Mouse (Mus musculus): ENCODE data around the gene Rpl18.

Gene Rpl18

DNA sequence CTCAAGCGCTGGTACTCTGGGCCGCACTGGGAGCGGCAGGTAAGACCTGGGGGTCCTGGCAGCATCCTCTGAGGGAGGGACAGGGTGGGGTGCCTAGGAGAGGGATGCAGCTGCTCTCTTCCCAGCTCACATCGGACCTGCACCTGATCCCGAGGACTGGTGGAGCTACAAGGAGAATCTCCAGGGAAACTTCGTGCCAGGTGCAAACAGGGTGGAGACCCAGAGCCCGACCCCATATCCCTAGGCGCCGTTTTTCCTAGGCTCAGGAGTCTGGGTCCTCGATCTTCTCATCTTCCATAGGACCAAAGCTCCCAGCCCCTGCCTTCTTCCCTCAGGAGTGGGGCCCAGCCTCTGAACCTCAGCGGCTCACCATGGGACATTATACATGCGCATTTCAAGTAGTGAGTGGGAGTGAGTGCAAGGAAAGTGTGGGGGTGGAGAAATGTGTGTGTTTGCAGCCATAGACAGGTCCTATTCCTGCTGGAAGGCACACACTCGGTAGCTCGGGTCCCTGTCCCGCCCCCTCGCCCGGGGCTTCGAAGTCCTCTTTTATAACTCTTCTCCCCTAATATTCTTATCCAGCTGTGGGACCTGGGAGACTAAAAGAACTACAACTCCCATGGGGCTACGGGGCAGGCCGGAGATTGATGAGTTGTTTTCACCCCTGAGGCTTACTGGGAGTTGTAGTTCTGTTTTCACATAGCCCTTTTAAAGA lies 14.8 kb upstream of the Rpl18 start:
- in situ Hi-C loops (cut with MboI, MseI) = no loop called here

DNA sequence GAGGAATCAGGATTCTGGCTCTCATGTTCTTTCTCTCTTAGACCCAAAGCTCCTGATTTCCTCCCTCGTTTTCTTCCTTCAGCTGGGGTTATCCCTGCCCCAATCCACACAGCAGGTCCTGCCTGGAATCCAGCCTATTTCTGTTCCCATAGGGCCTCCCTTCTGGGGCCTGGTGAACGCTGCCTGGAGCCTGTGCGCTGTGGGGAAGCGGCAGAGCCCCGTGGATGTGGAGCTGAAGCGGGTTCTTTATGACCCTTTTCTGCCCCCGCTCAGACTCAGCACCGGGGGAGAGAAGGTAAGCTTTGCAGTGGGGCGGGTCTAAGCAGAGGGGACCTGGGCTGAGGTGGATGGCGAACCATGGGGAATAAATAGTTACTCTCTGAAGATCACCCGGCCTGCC lies 14.2 kb upstream of the Rpl18 start:
- in situ Hi-C loops (cut with MboI, MseI) = no loop called here

DNA sequence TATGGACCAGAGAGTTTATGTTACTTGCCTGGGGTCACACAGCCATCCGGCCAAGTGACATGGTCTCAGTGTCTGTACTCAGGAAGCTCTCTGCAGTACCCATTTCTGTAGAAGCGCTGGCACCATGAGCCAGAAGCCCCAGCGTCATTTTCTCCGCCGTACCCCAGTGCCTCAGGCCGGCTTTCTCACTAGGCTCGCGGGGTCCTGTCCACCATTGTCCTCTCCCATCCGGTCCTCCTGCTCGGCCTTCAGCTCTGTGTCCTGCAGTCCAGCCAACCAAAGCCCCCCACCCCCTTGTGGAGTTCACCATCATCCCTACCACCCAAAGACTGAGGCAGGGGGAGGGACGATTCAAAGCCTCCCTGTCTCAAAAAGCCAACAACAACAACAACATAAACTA lies 13.7 kb upstream of the Rpl18 start:
- in situ Hi-C loops (cut with MboI, MseI) = no loop called here

- in situ Hi-C loops (cut with MboI, MseI) = no loop called here
Measured at GRCm38 (mm10) chr7:45702316-45702715, 12.9 kb upstream of the Rpl18 start.

DNA sequence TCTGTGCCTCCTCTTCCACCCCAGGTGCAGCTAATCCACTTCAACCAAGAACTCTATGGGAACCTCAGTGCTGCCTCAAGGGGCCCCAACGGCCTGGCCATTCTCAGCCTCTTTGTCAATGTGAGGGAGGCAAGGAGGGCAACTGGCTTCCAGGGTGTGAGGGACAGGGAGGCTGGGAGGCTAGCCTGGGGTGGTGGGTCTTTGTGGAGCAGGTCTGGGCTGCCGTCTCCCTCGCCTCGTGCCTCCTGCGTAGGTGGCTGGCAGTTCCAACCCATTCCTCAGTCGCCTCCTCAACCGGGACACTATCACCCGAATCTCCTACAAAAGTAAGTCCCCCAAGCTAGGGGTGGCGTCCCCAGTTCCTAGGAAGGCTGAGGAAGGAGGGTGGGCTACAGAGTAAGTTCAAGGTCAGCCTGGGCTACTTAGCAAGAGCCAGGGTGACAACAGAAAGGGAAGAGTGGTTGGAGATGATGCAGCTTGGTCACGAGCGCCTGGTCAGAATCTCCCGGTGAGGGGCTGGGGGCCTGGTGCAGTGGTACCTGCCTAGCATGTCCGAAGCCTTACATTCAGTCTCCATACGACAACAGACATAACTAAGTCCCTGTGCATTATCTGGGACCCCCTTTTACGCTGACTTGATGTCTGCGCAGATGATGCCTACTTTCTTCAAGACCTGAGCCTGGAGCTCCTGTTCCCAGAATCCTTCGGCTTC lies 12.3 kb upstream of the Rpl18 start:
- in situ Hi-C loops (cut with MboI, MseI) = no loop called here

- in situ Hi-C loops (cut with MboI, MseI) = no loop called here
Measured at GRCm38 (mm10) chr7:45703521-45704033, 11.7 kb upstream of the Rpl18 start.

- in situ Hi-C loops (cut with MboI, MseI) = no loop called here
Measured at GRCm38 (mm10) chr7:45704046-45704559, 11.2 kb upstream of the Rpl18 start.

- in situ Hi-C loops (cut with MboI, MseI) = no loop called here
Measured at GRCm38 (mm10) chr7:45704730-45705442, 10.4 kb upstream of the Rpl18 start, which contains the start of gene Dbp. Gene Dbp (plus strand): TSS chr7:45705088.

- in situ Hi-C loops (cut with MboI, MseI) = no loop called here
Measured at GRCm38 (mm10) chr7:45705443-45705864, 9.8 kb upstream of the Rpl18 start.

GRCm38 (mm10) chr7:45705873-45706281 lies 9.4 kb upstream of the Rpl18 start:
- in situ Hi-C loops (cut with MboI, MseI) = no loop called here

DNA sequence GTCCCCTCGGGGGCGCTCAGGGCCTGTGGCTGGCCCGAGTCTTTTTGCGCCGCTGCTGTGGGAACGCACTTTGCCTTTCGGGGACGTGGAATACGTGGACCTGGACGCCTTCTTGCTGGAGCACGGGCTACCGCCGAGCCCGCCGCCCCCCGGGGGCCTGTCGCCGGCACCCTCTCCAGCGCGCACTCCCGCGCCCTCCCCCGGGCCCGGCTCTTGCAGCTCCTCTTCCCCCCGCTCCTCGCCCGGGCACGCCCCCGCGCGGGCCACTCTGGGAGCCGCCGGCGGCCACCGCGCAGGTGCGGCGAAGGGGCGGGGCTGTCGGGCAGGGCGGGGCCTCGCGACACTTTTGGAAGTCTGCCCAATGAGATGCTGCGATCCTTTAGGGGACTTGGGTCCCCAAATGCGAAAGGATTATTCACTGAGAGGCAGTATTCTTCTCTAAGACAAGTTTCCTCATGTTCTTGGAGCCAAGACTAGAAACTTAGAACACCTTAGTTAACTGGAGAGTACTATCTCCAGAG lies 8.5 kb upstream of the Rpl18 start:
- in situ Hi-C loops (cut with MboI, MseI) = no loop called here

DNA sequence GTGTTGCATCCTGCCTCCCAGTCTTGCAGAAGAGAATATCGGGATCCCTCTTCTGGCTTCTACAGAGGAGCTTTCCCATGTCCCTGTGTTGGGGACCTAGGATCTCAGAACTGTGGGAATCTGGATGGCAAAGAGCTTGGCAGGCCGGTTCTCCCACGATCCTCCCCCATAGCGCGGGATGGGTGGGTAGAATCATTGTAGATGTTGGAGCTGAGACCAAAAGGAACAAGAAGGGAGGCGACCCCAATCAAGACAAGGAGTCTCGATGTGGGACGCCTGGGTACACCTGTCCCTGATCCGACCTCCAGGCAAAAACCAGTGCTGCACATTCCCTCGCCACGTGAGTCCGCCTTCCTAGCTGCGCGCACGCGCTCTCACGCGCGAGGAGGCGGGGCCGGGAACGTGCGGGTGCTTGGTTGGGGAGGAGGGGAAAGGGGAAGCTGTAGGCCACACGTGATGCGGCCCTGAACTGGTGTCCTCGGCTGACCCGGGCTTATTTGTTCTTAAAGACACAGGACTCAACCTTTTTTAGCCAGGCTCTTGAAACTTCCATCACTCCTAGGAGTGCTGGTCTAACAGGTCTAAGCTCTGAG lies 7.8 kb upstream of the Rpl18 start:
- in situ Hi-C loops (cut with MboI, MseI) = no loop called here

- in situ Hi-C loops (cut with MboI, MseI) = no loop called here
Measured at GRCm38 (mm10) chr7:45708221-45708761, 7.0 kb upstream of the Rpl18 start.

DNA sequence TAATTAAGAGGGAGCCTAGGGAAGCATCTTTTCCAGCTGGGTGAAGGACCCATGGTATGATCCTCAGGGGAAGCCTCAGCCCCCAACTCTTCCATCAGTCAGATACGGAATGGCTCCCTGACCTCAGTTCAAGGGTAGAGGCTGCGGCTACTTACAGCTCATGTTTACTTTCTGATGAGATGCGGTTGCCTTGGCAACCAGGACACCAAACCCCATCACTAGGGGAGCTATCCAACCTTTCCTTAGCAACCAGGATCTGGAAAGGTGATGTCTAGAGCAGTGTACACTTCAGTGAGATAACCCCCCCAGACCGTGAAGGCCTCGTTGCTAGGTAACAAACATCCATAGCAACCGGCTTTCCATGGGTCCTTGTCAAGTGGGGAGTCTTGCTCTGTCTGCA lies 6.2 kb upstream of the Rpl18 start:
- in situ Hi-C loops (cut with MboI, MseI) = no loop called here

GRCm38 (mm10) chr7:45709677-45710355 lies 5.4 kb upstream of the Rpl18 start:
- in situ Hi-C loops (cut with MboI, MseI) = no loop called here

GRCm38 (mm10) chr7:45710477-45711191 lies 4.6 kb upstream of the Rpl18 start:
- in situ Hi-C loops (cut with MboI, MseI) = no loop called here

DNA sequence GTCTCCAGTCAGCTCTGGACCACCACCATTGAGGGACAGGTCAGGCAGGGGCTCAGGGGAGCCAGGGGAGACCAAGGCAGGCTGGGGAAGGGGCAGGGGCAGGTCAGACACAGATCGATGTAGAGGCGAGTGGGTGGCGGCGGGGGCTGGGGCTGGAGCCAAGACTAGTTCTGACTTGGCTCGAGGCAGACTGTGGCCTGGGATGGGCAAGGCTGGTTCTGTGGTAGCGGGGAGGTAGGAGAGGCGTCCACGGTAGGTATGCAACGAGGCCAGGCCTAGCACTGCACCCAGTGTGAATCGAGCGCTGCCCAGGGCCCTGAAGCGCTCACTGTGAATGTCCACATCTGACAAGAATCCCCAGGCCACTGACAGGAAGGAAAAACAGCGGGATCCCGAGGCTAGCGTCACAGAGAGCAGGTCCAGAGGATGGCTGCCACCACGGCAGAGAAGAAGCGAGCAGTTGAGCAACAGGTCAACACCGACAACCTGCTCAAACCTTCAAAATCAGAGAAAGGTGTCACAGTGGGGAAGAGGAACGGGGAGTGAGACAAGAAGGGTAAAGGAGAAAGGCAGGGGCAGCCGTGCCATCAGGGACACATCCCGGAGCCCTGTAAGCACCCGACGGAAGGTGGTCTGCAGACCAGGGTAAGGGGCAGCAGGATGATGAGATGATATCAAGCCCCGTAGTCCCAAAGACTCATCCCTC lies 3.8 kb upstream of the Rpl18 start:
- in situ Hi-C loops (cut with MboI, MseI) = no loop called here

GRCm38 (mm10) chr7:45712022-45712757 lies 3.1 kb upstream of the Rpl18 start:
- in situ Hi-C loops (cut with MboI, MseI) = no loop called here

DNA sequence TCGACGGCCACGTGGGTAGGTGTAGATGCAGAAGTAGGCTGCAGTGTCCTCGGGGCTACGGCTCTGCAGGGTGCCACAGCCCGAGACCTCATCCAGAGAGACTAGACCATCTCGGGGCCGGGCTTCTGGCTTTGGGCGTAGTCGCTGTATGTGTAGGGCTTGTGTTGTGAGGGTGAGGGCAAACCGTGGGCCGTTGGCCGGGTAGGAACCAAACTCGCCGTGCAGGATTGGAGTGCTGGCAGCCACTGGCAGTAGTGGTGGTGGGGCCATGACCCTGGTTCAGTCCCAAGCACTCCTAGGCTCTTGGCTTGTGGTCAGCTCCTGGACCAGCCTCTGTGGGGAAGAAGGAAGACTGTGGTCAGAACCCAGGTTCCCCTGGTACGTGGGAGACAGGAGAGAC lies 1.9 kb upstream of the Rpl18 start:
- in situ Hi-C loops (cut with MboI, MseI) = no loop called here
